Mouse (Mus musculus) monocyte, adult 5-6 weeks (primary cell): Measurements from ENCODE around the gene Gm13283. TPM values are rescaled to one million over a fixed set of nuclear protein-coding genes. Genes with fewer than 3 reads are reported as not detected.

Source experiments
- total RNA-seq: library from RNA; stranded (forward); fragments of 200-1000, 200-491, 200-594 nt; gene quantifications from 3 replicates; pipeline ENCODE4 v1.2.3, GENCODE M21; 2017

Gene Gm13283
- total RNA-seq, 1 experiment from 2014 or later, result not detected

Other genes with a start within 250 kb of the Gm13283 start
- gene Ifnb1, start 237.3 kb upstream of the Gm13283 start, total RNA-seq, result not detected in 3 replicates
- gene Ifna15, start 201.9 kb upstream of the Gm13283 start, total RNA-seq, result not detected in 3 replicates
- gene Ifna14, start 188.3 kb upstream of the Gm13283 start, total RNA-seq, result not detected in 3 replicates
- gene Ifna9, start 167.7 kb upstream of the Gm13283 start, total RNA-seq, result not detected in 3 replicates
- not detected in 3 replicates for gene Ifna12, start 156.7 kb upstream of the Gm13283 start, total RNA-seq
- not detected in 3 replicates for gene C87499, start 125.7 kb upstream of the Gm13283 start, total RNA-seq
- not detected in 3 replicates for gene Ifna13, start 115.7 kb upstream of the Gm13283 start, total RNA-seq
- gene Ifna16, start 83.2 kb upstream of the Gm13283 start, total RNA-seq, result not detected in 3 replicates
- not detected in 3 replicates for gene Ifna2, start 76.2 kb upstream of the Gm13283 start, total RNA-seq
- gene Ifnab, start 68.8 kb upstream of the Gm13283 start, total RNA-seq, result 0.43 TPM in 1 of 3 replicates, not detected in the others
- 0.49 to 2.0 TPM in 2 of 3 replicates, not detected in the other for gene Gm26566, start 38.3 kb upstream of the Gm13283 start, total RNA-seq
- 43.5 to 56.6 TPM (median 49.0 TPM) in 3 replicates for gene Klhl9, start 37.7 kb upstream of the Gm13283 start, total RNA-seq
- not detected in 3 replicates for gene Gm13271, start 5.3 kb upstream of the Gm13283 start, total RNA-seq
- not detected in 3 replicates for gene Gm13290, start 13.7 kb downstream of the Gm13283 start, total RNA-seq
- gene Gm13289, start 16.8 kb downstream of the Gm13283 start, total RNA-seq, result not detected in 3 replicates
- gene Gm13272, start 19.7 kb downstream of the Gm13283 start, total RNA-seq, result not detected in 3 replicates
- gene Ifnz, start 22.0 kb downstream of the Gm13283 start, total RNA-seq, result not detected in 3 replicates
- not detected in 3 replicates for gene Gm13276, start 25.6 kb downstream of the Gm13283 start, total RNA-seq
- not detected in 3 replicates for gene Gm13277, start 28.5 kb downstream of the Gm13283 start, total RNA-seq
- not detected in 3 replicates for gene Gm13278, start 31.4 kb downstream of the Gm13283 start, total RNA-seq
- gene Gm13275, start 34.4 kb downstream of the Gm13283 start, total RNA-seq, result not detected in 3 replicates
- gene Gm13279, start 37.3 kb downstream of the Gm13283 start, total RNA-seq, result not detected in 3 replicates
- gene Gm13285, start 39.5 kb downstream of the Gm13283 start, total RNA-seq, result not detected in 3 replicates
- gene Gm13287, start 43.1 kb downstream of the Gm13283 start, total RNA-seq, result not detected in 3 replicates
- gene Gm13288, start 45.4 kb downstream of the Gm13283 start, total RNA-seq, result 0.29 TPM in 1 of 3 replicates, not detected in the others
- not detected in 3 replicates for gene Ifna7, start 56.1 kb downstream of the Gm13283 start, total RNA-seq
- gene Ifna11, start 59.8 kb downstream of the Gm13283 start, total RNA-seq, result not detected in 3 replicates
- gene Ifna6, start 67.3 kb downstream of the Gm13283 start, total RNA-seq, result not detected in 3 replicates
- not detected in 3 replicates for gene Ifna5, start 75.4 kb downstream of the Gm13283 start, total RNA-seq
- not detected in 3 replicates for gene Ifna4, start 81.7 kb downstream of the Gm13283 start, total RNA-seq
- gene Ifna1, start 90.0 kb downstream of the Gm13283 start, total RNA-seq, result not detected in 3 replicates
- gene Ifne, start 120.1 kb downstream of the Gm13283 start, total RNA-seq, result not detected in 3 replicates